Mouse (Mus musculus) neutrophil, adult 5-6 weeks (primary cell): ENCODE measurements around the gene Pkp3. TPM values are rescaled to one million over a fixed set of nuclear protein-coding genes. Genes with fewer than 3 reads are reported as not detected.

Experiments
- ATAC-seq: fragments of 151-379, 151-347 bp; 2 replicates; pipeline ENCODE4 v1.8.0; 2017; ENCODE audit warnings: mild to moderate bottlenecking, moderate TSS enrichment; ENCODE audit not compliant: insufficient number of reproducible peaks, poor library complexity, low FRiP score, severe bottlenecking; ENCODE audit errors: extremely low read depth
- total RNA-seq: library from RNA; stranded (forward); fragments of 200-1000 nt; gene quantifications from 2 replicates; pipeline ENCODE4 v1.2.3, GENCODE M21; 2017

Gene Pkp3
- total RNA-seq, 1 experiment from 2014 or later = 10.5 TPM

DNA sequence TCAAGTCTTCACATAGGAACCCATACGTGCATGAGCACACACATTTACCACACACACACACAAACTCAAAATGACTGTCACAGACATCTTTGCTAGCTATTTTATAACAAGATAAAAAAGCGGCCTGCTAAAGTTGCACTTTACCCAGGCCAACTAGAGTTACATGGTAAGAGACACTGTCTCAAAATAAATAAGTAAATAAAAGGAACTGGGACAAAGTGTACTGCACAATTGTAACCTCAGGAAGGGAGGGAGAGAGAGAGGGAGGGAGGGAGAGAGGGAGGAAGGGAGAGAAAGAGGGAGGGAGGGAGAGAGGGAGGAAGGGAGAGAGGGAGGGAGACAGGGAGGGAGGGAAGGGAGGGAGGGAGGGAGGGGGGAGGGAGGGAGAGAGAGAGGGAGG lies 25.6 kb upstream of the Pkp3 start:
- ATAC-seq = no peak

DNA sequence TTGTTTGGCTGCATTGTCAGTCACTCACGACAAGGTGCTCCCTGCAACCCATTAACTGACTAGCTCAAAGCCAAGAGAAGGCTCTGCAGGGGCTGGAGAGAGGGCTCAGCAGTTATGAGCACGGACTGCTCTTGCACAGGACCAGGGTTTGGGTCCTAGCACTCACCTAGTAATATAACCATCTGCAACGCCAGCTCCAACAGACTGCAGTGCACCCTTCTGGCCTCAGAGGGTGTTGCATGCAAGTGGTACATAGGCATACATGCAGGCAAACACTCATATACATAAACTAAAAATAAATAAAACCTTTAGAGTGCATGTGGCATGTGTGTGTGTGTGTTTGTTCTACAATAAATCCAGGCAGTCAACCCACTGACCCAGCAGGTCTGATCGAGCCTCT lies 22.2 kb upstream of the Pkp3 start:
- no peak for ATAC-seq

DNA sequence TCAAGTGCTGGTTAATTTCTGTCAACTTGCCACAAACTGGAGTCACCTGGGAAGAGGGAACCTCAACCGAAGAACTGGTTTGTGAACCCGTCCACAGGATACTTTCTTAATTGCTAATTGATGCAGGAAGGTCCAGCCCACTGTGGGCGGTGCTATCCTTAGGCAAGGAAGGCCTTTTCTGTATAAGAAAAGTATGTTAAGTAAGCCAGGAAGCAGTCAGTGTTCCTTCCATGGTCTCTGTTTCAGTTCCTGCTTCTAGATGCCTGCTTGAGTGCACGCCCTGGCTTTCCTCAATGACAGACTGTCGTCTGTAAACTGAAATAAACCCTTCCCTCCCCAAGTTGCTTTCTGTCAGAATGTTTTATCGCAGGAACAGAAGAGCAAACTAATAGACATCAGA lies 21.0 kb upstream of the Pkp3 start:
- no peak for ATAC-seq

DNA sequence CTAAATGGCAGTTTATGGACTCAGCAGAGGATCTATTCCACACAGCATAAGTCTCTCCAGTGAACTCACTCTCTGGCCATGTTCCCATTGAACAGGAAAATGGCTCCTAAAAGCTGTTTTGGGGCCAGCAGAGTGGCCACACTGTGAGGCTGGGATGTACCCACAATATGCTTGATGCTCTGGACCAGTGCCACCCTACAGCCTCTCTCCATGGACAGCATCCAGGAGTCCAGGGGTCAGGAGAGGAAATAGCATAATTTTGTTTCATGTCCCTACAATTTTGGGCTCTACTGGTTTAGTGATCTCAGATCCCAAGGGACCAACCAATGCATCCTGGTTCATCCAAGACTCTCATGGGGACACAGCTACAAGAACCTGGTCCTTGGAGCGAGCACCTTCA lies 20.5 kb upstream of the Pkp3 start:
- no peak for ATAC-seq

DNA sequence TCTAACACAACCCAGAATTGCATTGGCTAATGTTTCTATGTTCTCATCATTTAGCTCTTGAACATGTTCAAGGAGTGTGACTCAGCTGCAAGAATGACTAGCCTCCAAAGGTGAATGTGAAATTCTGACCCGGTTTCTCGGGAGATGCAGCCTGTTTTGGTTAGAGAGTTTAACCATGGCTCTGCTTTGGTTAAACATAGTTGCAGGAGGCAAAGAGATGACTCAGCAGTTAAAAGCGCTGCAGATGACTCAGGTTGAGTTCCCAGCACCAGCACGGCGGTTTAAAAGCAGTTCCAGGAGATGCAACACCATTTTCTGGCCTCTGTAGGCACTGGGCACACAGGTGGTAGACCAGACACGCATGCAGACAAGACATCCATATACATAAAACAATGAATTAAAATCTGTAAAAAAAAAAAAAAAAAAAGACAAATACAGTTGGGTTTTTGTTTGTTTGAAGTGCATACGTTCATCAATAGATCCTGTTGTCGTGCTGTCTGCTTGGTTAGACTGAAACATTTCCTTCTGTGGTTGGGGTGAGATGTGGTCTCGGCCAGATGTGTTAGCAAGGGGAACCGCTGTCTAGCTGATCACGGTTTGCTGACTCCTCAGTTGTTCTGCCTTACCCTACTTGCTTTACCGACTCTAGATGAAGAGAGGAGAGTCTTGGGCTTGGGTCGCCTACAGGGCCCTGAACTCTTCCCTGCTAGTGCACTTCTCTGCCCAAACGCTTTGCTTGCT lies 19.2 kb upstream of the Pkp3 start:
- no peak for ATAC-seq

DNA sequence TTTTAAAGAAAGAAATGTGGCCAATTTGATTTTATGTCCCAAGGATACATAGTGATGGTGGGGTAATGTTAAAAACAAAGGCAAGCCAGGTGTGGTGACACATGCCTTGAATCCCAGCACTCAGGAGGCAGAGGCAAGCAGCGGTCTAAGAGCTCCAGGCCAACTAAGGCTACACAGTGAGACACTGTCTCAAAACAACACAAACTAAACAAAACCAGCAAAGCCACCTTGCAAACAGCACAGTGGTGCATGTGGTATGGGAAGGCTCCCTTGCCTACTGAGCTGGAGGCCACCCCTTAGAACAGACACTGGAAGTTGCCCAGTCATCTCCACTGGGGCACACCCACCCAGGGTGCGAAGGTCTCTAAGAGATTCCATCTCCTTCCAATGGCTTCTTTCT lies 18.1 kb upstream of the Pkp3 start:
- no peak for ATAC-seq

DNA sequence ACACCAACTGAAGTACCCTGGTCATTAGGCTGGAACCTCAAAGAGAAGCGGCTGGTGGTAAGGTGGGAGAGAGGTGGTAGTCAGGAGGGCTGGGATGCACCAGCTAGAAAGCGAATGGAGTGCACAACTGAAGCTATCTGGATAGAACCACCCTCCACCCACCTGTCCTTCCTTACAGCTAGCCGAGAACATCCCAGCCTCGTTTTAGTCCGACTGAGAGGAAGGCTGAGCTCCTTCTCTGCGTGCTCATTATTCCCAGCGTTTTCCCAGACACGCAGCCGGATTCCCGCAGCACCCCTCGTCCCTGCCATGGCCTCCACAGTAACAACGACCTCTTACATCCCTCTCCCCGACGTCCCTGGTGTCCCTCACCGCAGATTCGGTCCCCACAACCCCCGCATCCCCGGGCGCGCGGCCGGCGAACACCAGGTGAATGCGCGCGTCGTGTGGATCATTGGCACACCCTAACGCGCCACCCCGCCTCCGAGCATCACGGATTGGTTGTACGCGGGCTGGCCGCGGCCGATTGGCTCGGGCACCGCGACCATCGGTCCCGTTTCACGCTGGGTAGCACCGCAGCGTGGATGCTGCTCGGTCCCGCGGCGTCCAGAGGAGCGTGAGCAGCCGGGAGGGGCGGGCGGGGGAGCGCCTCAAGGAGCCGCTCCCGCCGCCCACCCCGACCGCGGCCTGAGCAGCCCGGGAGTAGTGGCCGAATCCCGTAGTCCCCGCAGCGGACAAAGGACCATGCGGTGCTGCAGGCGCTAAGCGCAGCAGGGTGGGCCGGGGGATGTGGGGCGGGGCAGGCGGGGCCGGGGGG lies 17.4 kb upstream of the Pkp3 start, which contains the start of gene B4galnt4:
B4galnt4 (plus strand) TSS at position 679 of the 817 bp plus-strand sequence.
- no peak for ATAC-seq

DNA sequence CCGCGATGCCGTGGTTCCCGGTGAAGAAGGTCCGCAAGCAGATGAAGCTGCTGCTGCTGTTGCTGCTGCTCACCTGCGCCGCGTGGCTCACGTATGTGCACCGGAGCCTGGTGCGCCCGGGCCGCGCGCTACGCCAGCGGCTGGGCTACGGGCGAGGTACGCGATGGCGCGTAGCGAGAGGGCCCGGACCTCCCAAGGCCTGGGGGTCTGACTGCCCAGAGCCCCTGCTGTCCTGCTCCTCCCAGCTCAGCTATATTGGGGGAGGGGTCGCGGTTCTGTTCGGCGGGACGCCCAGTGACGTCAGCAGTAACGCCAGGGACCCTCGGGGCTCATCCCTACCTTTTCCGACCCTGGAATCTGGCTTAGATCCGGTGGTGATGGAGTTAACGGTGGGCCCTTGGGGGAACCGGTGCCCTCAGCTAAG lies 16.7 kb upstream of the Pkp3 start:
- no peak for ATAC-seq

DNA sequence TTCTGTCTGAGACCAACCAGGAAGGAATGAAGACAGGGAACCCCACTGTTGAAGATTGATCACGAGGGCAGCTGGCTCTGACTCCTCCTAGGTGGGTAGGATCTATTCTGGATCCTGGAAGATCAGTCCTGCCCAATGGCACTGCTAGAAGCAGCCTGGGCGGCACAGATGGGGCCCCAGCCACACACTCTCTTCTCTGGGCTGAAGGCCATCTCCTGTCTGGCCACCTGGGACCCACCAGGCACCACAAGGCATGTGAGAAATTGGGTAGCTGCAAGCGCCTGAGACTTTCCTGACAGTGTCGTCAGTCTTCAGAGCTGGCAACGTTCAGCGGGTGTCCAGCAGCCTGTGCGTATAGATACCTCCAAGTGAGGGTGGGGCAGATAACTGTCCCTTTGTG lies 15.5 kb upstream of the Pkp3 start:
- no peak for ATAC-seq

DNA sequence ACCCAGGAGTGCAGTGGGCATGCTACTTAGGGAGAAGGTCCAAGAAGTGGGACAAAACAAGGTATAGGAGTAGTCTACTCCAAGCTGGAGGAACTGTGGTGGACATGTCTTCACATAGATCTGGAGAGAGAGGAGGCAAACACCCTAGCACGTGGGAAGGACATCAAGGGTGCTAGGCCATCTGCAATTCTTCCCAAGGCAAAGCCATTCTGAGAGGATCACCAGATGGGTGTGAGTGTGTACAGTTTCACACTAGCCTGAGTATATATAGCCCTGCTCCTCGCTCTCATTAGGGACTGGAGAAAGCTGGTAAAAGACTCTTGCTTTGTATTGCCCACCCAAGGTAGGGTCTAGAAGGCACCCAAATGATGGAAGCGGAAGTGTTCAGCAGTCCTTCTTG lies 14.7 kb upstream of the Pkp3 start:
- ATAC-seq = no peak

DNA sequence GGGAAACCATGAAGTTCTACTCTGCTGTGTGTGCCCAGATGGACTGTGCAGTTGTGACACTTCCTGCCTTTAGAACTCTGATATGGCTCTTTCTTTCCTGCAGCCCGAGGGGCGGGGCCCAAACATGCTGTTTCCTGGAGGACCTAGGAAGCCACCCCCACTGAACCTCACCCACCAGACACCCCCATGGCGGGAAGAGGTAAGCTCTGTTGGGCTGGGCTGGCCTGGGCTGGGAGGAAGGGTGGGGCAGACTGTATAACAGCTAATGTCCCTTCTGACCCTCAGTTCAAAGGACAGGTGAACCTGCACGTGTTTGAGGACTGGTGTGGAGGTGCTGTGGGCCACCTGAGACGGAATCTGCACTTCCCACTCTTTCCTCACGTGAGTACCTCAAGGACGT lies 13.8 kb upstream of the Pkp3 start:
- ATAC-seq = no peak

DNA sequence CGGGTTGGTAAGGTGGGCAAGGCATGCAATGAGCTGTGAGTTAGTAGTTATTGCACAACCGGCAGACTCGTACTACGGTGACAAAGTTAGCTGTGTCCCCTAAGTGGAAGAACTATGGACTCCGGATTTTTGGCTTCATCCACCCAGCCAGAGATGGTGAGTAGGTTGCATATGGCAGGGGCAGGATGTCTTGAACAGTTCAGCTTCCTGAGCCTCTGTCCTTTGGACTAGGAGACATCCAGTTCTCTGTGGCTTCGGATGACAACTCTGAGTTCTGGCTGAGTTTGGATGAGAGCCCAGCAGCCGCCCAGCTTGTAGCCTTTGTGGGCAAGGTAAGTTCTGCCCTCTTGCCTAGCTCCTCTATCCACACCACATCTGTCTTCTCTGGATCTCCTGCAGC lies 13.4 kb upstream of the Pkp3 start:
- peak; percentile 14; the same call in 1 of the 2 replicates for ATAC-seq

DNA sequence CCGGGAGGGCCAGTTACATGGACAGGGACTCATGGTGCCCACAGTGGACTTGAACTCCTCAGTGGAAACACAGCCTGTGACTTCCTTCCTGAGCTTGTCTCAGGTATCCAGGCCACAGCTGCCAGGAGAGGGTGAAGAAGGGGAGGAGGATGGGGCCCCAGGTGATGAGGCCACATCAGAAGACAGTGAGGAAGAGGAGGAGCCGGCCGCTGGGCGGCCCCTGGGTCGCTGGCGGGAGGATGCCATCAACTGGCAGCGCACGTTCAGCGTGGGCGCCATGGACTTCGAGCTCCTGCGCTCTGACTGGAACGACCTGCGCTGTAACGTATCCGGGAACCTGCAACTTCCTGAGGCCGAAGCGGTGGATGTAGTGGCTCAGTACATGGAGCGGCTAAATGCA lies 9.7 kb upstream of the Pkp3 start:
- no peak for ATAC-seq

DNA sequence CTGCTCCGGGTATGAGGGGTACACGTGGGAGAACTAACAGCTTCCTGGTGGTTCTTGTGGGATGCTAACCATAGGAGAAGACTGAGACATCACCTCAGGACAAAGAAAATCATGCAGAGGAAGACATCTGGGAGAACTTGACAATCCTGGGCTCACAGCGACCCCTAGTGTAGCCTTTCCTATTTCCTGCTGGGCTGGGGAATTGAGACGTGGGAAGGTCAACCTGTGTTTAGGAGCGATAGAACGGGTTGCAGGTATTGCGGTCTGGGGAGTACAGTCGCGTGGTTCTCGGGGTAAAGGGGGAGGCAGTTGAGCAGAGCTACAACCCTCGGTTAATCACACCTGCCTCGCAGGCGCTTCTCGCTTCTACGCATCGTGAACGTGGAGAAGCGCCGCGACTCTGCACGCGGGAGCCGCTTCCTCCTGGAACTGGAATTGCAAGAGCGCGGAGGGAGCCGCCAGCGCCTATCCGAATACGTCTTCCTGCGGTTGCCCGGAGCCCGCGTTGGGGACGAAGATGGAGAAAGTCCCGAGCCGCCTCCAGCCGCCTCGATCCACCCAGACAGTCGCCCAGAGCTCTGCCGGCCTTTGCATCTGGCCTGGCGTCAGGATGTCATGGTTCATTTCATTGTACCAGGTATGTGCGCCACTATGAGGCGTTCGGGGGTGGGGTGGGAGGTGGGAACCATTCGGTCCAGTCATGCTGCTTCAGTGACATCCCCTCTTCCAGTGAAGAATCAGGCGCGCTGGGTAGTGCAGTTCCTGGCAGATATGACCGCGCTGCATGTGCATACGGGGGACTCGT lies 7.8 kb upstream of the Pkp3 start:
- ATAC-seq = no peak; the same call in 1 of the 2 replicates

DNA sequence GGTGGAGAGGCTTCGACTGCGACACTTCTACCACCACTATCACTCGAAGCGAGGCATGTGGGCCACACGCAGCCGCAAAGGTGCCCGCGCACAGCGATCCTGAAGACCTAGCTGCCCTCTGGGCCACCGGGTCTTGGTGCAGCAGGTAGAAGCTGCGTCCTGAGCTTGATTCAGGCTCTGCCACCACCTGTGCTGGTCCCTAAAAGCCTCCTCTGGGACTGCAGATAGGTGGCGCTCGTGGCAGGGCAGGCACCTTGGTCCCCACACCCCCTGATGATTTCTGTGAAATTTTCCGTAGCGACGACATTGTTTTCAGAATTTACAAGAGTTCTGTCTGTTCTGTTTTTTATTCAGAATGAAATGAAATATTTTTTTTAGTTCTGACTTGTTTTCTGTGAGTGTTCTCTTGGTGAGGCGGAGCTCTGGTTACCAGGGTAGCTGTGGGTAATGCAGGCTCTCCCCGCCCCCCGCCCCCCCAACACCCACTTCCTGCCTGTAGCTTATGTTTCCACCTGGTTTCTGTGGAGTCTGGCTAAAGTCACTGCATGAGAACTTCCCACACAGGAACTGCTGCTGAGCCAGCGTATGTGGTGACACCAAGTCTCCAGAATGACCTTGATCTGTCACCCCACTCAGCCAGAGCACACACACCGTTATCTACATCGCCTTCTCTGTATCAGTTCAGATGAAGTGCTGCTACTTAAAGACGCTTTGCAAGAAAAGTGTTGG lies 5.8 kb upstream of the Pkp3 start:
- ATAC-seq = peak; percentile 54

DNA sequence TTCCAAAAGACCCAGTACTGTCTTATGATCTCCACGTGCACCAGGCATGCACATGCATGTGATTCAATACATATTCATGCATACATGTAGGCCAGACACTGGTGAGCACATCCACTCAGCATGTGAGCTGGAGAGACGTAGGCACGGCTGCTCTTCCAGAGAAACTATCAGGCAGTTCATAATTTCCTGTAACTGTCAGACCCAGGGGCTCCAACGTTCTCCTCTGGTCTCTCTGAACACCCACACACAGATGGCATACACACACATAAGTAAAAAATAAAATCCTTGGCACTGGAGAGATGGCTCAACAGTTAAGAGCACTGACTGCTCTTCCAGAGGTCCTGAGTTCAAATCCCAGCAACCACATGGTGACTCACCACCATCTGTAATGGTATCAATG lies 4.2 kb upstream of the Pkp3 start:
- ATAC-seq = no peak

DNA sequence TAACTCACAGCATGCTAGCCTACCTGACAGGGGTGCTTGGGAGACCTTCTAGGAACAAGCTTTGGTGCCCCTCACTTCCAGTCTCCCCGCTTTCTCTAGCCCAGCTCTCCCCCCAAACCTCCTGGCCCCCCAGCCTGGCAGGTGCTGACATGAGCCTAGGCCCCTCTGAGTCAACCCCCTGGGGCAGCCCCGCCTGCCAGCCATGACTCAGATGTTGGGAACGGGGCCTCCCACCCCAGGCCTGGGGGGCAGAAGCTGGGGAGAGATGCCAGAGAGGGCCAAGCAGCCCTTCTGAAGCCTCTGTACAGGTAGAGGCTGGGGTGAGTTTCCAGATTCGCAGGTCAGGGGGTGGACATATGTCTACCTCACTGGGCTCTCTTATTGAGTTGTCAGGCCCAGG lies 858 bp downstream of the Pkp3 start:
- ATAC-seq = no peak

DNA sequence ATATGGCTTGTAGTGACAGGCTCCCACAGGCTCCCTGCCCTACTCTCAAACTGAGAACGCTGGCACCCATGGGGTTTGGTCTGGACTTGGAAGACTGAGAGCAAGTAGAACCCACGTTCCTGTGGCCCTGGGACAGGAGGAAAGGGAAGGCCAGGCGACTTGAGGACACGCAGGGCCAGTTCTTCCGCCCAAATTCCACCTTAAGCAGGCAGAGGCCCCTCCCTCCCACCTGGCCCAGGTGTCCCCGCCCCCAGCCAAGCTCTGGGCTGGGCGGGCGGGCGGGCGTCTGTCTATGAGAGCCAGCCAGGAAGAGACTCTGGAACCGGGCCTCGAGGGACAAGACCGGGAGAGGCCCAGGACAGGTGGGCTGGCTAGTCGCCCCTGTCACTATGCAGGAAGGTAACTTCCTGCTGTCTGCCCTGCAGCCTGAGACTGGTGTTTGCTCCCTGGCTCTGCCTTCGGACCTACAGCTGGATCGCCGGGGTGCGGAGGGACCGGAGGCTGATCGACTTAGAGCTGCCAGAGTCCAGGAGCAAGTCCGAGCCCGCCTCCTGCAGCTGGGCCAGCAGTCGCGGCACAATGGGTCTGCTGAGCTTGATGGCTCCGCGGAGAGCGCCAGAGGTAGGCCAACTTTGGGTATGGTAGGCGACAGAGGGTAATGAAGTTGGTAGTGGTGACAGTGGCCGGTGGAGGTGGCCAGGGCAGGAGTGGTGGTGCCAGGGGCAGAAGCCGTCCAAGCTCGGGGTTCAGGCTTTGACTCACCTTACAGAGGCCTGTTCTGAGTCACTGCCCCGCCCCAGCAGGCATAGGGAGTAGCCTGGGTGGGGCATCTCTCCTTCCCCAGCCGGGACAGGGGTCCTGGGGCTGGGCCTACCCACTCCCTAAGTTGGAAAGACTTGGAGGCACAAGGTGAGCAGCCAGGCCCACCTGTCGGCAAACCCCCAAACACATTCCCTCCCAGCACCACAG lies 1.7 kb downstream of the Pkp3 start:
- no peak for ATAC-seq
